Mouse (Mus musculus): ENCODE data around the gene Polr3h.
"Not testable (repeated sequence)": the region's sequence is repeated elsewhere in the genome, so short reads cannot be mapped to it uniquely, and the experiment has no call there.

Gene Polr3h

DNA sequence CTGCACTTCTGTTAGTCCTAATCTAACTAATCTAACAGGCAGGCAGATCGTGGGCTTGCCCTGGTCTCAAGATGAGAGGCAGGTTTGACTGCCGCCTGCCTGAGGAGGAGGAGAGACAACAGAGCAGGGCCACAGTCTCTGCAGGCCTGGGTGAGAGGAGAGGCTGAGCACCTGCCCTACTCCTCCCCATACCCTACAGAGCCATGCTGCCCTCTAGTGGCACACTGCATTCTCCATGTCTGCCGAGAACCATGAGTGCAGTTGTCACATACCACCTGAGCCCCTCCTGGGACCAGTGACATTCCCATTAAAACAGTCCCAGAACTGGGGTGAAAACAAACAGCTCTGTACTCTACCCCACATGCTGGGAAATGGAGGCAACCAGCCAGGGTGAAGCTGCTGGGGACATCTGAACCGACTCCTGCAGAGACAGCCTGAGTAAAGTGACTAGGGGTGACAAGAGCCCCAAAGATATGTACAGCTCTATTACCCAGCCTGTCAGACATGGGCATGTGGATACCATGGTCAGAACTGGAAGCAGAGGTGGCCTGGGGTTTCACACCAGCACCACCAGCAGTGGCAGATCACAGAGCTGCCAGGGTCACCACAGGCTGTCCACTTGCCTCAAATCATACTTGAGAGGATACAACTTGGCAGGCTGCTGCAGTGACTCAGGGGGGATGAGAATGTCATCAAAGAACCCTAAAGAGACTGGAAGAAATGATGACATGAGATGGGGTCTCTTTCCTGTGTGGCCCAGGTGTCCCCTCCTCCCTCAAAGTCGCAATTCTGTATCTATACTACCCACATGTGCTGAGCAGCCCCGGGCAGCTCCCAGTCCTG lies 8.2 kb downstream of the Polr3h start:
- DNase-seq (ENCODE audit: low spot score in 2 of 2), result peak; percentile 70 to 78

DNA sequence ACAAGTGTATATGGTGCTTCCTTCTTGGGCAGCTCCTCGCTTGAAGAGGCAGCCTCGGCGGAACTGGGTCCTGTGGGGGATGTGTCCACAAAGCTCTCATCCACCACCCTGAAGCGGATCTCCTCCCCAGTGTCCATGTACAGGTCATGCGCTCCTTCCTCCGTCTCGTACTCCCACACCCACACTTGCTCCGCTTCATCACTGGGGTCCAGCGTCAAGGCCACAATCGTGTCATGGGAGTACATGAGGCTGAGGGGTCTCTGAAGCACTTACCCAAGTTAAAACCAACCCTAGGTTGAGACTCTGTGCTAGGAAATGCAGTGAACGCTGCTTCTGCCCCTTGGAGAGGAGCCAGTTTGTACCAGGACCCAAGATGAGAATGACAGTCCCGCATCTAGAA lies 8.8 kb downstream of the Polr3h start:
- DNase-seq (ENCODE audit: low spot score in 2 of 2), result no peak

DNA sequence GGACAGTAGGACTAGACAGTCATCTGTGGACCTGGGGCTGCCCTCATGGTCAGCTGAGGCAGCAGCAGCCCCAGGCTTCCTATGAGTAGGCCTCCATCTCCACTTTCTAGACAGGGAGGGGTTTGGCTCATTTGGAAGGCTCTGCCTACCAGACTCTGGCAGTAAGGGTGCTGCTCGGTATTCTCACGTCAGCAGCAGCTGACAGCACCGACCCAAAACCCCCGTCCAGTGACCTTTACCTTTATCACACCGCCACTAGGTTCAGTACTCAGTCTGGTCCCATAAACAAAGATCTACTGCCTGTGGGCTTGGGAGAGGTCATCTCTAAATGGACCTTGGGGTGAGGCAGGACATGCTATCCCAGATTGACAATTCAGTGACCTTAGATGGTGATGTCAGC lies 10.4 kb downstream of the Polr3h start:
- no peak for DNase-seq (ENCODE audit: low spot score in 2 of 2)

DNA sequence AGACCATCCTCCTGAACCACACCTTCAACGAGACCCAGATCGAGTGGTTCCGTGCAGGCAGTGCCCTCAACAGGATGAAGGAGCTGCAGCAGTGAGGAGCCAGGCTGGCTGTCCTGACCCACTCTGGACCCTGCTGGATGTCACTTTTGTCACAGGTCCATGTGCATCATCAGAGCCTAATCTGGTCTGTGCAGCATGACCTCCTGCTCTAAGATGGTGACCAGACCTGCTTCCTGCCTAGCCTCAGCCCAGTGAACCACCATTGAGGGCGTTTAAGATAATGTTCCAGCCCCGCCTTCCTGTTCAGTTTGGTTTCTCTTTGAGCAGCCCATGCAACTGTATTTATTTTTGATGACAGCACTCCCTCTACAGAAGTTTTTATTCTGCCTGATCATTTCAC lies 11.4 kb downstream of the Polr3h start:
- no peak for DNase-seq (ENCODE audit: low spot score in 2 of 2)

DNA sequence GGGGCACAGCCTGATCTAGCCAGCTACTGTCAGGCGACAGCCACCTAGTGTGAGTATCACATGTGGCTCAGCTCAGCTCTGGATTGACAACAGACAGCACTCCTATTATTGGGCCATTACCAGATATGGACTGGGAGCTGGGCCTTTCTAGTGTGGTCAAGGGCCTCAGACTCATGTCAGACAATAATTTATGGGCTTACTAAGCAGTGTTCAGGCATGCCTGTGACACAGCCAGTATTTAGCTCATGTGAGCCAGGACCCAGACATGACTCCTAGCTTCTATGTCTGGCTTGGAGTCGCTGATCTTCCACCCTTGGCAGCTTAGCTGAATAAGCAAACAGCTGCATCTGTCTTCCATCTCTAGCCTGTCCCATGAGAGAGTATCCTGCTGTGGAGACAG lies 13.5 kb downstream of the Polr3h start:
- no peak for DNase-seq (ENCODE audit: low spot score in 2 of 2)

DNA sequence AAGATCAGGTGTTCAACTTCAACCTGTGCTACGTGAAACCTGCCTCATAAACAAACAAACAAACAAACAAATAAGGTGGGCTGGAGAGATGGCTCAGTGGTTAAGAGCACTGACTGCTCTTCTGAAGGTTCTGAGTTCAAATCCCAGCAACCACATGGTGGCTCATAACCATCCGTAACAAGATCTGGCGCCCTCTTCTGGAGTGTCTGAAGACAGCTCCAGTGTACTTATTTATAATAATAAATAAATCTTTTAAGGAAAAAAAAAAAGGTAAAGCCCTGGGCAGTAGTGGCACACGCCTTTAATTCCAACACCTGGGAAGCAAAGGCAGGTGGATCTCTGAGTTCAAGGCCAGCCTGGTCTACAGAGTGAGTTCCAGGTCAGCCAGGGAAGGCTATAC lies 17.3 kb downstream of the Polr3h start:
- not testable (repeated sequence) for DNase-seq (ENCODE audit: low spot score in 2 of 2)

DNA sequence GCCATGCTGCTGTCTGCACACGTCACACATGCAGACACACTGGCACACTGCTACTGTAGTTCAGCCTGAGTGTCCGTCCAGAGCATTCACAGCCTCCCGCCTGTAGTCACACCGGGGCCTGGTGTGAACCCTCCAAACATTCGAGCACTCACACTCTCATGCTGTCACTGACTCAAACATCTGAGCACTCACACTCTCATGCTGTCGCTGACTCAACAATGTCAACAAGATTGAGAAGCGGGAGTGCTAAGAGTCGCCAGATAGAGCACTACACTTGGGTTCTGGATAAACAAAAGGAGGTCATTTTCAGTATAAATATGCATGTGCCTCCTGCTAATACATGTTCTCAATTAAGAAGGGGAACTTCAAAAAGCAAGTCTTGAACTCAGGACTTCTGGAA lies 18.1 kb downstream of the Polr3h start:
- no peak for DNase-seq (ENCODE audit: low spot score in 2 of 2)

DNA sequence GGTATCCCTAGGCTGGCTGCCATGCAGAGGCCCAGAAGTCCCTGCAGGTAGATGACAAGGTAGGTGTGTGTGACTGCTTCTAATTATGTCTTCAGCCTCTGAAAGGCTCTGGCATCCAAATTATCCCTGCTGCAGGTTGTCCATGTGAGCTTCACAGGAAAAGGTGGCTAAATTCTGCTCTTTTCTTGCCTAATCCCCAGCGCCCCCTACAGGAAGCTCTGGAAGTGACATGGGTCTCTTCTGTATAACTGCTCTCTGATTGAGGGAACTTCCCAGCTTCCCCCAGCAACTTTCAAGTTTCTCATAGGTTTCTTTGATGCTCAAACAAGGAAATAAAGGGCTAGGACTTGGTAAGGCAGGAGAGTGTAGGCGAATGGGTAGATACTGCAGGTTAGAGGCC lies 21.1 kb downstream of the Polr3h start:
- DNase-seq (ENCODE audit: low spot score in 2 of 2), result peak; percentile 78 to 85

DNA sequence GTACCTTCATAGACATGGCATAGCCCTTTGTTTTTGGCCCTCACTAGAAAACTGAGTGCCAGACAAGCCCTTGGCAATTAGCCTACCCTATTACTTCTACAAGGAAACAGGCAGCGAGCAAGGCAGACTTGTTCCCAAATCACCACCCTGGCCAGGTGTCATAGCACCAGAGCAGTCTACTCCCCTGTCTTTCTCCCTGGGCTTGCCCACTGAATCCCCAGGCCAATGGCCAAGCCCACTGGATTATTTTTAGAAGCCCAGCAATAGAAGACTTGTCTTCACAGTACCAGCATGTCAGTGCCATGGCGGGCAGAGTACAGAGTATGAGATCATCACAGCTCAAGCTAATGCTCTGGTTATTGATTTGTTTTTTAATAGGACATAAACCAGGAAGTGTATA lies 27.3 kb downstream of the Polr3h start:
- no peak for DNase-seq (ENCODE audit: low spot score in 2 of 2)

DNA sequence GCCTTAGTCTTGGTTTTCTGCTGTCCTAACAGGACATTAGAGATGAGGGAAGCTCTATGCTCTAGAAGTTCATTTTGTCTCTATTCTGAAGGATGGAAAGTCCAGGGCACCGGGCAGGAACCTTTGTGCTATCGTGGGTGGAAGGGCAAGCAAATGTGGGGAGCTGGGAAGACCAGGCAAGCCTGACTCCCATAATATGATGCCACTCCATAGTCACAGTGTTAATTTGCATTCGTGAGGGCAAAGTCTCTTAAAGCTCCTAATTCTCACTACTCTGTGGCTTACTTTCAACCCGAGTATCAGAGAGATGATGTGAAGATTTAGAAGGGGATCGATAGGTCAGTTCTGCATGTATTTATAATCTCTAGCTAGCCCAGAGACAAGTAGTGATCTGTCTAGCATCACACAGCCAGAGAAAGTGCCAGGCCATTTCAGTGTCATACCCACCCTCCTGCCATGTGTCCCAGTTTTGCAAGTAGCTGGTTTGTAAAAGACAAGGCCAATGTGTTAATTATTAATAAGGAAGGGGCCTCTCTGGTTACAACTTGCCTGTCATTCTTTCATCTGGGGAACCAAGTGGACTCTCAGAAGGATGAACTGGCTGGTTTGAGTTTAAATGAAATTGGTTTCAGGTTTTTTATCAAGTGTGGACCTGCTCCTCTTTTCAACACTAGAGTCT lies 28.3 kb downstream of the Polr3h start:
- no peak for DNase-seq (ENCODE audit: low spot score in 2 of 2)

DNA sequence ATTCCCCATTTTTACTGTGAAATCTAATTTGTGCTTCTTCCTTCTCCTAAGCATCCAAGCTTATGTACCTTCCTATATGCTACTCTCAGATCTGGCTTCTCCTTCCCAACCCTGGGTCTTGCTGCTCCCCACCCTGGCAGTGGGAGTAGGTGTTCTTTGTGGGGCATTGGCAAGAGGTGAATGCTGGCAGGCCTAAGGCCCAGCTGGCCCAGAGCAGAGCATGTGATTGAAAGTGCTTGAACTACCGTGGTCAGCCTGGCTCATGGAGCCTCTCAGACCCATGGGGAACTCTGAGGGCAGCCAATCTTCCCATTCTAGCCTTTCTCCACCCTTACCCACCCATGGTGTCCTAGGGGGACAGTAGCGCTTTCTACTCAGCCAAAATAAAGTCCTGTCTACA lies 29.6 kb downstream of the Polr3h start:
- DNase-seq (ENCODE audit: low spot score in 2 of 2), result no peak

DNA sequence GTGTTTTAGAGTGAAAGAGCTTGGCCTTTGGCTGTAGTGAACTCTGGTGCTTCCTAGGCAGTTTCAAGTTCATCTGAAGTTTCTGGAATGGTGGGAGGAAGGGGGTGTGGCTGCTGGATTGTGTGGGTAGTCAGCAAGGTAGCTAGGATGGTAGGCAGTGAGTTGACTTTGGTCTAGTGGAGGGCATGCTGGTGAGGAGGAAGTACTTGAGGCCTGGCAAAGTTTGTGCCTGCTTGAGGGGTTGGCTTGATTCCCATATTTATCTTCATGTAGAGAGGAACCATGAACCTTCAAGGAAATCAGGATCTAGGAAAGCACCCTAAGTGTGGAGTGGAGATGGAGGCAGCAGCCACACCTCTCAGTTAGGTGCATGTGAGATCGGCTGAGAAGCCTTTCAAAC lies 32.0 kb downstream of the Polr3h start:
- DNase-seq (ENCODE audit: low spot score in 2 of 2), result no peak

DNA sequence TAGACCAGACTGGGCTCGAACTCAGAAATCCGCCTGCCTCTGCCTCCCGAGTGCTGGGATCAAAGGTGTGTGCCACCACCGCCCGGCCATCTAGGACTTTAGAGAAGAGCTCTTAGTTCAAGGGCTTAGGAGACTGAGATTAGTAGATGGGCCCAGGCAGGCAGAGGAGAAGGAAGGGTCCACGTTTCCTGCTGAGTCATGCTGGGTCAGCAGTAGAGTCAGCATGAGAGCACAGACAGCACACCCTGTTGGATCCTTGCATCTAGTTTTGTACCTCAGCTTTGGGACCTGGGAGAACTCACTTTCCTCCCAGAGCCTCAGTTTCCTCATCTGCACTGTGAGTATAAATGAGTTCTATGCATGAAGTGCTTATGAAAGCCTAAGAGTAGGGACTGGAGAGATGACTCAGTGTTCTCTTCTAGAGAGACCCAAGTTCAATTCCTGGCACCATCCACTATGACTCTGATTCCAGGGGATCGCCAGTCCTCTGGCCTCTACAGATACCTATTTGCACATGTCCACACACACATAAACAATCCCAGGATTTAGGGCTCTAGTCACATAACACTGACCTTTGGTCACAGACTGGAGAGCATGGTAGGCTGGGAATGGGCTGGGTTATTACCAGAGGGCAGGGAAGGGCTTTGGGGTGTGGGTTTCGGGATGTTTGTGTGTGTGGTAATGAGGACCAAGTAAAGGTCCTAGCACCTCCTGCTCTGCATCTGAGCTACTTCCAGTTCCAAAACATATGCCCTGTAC lies 34.0 kb downstream of the Polr3h start:
- no peak for DNase-seq (ENCODE audit: low spot score in 2 of 2)

DNA sequence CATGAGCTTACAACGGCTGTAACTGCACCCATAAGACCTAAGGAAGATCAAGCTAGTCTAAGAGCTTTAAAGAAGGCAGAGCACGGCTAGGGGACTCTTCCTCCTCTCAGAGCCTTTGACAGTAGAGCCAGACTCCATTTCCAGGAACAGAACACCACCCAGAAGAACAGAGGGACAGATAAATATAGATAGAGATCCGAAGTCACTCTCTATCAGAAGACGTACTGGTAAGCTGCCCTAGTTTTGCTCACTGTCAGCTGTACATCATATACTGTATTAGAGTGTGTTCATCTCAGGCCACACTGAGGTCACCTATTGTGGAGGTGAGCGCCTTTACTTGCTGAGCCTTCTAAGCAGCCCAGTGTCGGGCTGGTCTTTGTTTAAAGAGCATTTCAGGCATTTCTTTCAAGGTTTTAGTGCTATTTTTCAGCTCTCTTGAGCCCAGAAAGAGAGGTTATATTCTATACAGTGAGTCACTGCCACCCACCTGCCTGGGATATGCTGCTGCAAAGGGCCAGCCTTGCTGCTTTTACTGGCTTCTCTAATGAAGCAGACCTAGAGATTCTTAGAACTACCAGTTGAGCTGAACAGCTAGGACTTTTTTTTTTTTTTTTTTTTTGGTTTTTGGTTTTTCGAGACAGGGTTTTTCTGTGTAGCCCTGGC lies 34.8 kb downstream of the Polr3h start:
- peak; percentile 50 to 75 for DNase-seq (ENCODE audit: low spot score in 2 of 2)

DNA sequence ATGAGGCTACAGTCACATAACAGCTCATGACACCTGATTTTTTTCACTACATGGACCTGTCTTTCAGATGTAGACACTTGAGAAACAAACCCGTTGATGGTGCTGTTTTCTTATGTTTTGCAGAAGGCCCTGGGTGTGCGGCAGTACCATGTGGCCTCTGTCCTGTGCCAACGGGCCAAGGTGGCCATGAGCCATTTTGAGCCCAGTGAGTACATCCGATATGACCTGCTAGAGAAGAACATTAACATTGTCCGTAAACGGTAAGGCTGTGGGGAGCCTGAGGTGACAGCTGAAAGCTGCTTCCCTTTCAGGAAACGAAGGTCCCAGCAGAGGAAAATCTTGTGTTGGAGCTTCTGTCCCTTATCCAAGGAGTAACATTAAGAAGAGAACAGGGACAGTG lies 36.9 kb downstream of the Polr3h start:
- DNase-seq (ENCODE audit: low spot score in 2 of 2), result no peak

DNA sequence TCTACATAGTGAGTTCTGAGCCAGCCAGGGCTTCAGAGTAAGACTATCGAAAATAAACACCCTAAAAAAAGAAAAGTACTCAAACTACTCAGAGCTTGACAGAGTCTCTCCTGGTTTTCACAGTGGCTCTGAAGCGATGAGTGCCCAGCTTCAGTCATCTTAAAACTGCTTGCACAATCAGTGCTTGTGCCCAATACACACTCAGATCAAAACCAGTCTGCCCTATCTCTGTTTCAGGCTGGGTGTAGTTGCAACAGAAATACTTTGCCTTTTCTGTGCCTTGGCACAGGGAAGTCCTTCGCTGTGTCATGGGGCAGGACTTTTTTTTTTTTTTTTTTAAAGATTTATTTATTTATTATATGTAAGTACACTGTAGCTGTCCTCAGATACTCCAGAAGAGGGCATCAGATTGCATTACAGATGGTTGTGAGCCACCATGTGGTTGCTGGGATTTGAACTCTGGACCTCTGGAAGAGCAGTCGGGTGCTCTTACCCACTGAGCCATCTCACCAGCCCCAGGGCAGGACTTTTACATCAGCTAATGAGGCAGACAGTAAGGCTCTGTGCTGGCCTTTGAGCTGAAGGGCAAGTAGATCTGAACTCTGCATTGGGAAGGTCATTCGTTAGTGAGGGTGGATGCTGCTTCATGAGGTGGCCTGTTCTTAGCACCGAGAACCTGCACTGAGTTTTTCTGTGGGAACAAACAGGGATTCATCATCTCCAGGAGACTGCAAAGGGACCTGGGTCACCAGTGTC lies 39.1 kb downstream of the Polr3h start:
- no peak for DNase-seq (ENCODE audit: low spot score in 2 of 2)

DNA sequence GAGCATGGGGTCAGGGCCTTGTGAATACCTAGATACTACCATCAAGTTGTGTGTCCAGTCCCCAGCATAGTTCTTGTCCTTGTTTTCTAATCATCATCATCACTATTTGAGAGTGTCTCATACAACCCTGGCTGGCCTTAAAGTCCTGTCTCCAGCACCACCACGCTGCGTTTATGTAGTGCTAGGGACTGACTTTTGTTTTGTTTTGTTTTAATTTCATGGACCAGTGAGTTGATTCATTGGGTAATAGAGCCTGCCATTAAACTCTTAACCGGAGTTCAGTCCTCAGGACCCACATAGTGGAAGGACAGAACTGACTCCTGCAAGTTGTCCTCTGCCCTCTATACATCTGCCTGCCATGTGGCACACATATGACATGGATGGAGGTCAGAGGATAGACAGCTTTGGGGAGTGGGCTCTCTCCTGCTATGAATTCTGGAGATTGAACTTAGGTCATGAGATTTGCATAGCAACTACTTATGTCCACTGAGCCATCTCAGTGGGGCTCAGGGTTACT lies 40.6 kb downstream of the Polr3h start:
- no peak for DNase-seq (ENCODE audit: low spot score in 2 of 2)

DNA sequence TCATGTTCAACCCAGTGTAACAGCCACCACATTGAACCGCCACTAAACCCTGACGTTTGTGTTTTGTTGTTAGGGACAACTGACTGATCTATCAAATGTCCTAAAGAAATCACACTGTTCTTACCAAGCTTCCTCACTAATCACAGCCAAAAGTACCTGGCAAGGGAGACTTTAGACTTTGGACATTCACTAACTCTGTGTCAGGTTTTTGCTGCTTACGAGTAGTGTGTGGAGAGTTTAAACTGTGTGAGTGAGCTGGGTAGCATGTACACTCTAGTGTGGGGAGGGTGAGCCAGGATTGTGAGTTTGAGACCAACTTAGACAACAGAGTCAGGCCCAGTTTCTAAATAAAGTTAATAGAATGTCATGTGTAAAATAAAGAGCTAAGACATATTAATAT lies 43.7 kb downstream of the Polr3h start:
- no peak for DNase-seq (ENCODE audit: low spot score in 2 of 2)

DNA sequence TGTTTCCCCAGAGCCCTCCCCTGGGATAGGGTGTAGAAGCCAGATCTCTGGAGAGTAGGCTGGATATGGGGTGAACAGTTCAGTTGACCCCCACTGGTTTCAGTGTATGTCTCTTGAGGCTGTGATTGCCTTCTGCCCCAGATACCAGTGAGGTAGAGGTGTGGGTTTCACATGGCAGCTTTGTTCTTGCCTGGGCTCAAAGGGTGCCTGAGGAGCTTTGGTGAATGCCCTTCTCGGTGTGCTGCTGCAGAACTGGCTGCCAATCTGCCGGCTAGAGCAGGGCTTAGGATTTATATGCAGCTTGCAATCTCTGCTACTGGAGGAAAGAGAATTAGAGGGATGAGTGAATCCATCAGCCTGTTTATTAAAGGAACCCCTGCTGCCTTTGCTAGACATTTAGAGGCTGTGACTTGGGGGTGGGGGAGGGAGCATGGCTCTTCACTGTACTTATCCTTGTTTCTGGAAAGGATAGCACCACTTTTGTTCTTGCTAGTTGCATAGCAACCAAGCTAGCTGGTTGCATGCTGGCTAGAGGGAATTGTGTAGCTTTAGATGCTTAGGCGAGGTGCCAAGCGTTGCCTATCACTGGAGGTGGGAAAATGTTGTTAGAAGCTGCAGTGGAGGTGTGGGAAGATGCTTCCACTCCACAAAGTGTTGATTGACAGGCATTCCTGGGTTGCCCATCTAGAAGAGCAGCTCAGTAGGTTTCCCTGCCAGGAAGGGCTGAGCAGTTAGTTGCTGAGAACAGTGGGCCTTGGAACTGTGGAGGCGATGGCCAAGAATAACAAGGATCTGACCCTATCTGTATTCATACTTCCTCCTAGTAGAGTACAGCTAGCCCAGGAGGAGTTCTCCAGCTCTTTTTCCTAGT lies 46.3 kb downstream of the Polr3h start:
- DNase-seq (ENCODE audit: low spot score in 2 of 2), result peak; percentile 87 to 91

Data from frontal cortex, postnatal 36 days (tissue).